Mouse (Mus musculus): ENCODE results near the gene Ubn2.
"Not testable (repeated sequence)": the region's sequence is repeated elsewhere in the genome, so short reads cannot be mapped to it uniquely, and the experiment has no call there.

Gene Ubn2

GRCm38 (mm10) chr6:38433261-38434033, at the start of gene Ubn2:
Gene Ubn2 (plus strand): TSS chr6:38433950.
- DNase-seq (ENCODE audit: low spot score): peak; percentile 93

GRCm38 (mm10) chr6:38389671-38390070, 44.1 kb upstream of the Ubn2 start:
- DNase-seq (ENCODE audit: low spot score): no peak

- not testable (repeated sequence) for DNase-seq (ENCODE audit: low spot score)
Observed at GRCm38 (mm10) chr6:38432457-38432856, 1.3 kb upstream of the Ubn2 start.

GRCm38 (mm10) chr6:38434055-38435023, 589 bp downstream of the Ubn2 start:
- DNase-seq (ENCODE audit: low spot score): peak; percentile 54

- DNase-seq (ENCODE audit: low spot score): no peak
Observed at GRCm38 (mm10) chr6:38443842-38444241, 10.1 kb downstream of the Ubn2 start.

- DNase-seq (ENCODE audit: low spot score): no peak
Observed at GRCm38 (mm10) chr6:38448295-38448694, 14.5 kb downstream of the Ubn2 start.

GRCm38 (mm10) chr6:38453049-38453448, 19.3 kb downstream of the Ubn2 start:
- DNase-seq (ENCODE audit: low spot score): no peak

GRCm38 (mm10) chr6:38456425-38456824, 22.7 kb downstream of the Ubn2 start:
- DNase-seq (ENCODE audit: low spot score): not testable (repeated sequence)

GRCm38 (mm10) chr6:38458075-38458474, 24.3 kb downstream of the Ubn2 start:
- DNase-seq (ENCODE audit: low spot score): no peak

- no peak for DNase-seq (ENCODE audit: low spot score)
Observed at GRCm38 (mm10) chr6:38469591-38469990, 35.8 kb downstream of the Ubn2 start.

GRCm38 (mm10) chr6:38481694-38482371, 48.1 kb downstream of the Ubn2 start:
- DNase-seq (ENCODE audit: low spot score): no peak

- DNase-seq (ENCODE audit: low spot score): peak; percentile 27
Observed at GRCm38 (mm10) chr6:38492550-38492949, 58.8 kb downstream of the Ubn2 start.

GRCm38 (mm10) chr6:38495641-38496040, 61.9 kb downstream of the Ubn2 start:
- no peak for DNase-seq (ENCODE audit: low spot score)

GRCm38 (mm10) chr6:38512096-38512495, 78.3 kb downstream of the Ubn2 start:
- DNase-seq (ENCODE audit: low spot score): no peak

- no peak for DNase-seq (ENCODE audit: low spot score)
Observed at GRCm38 (mm10) chr6:38512830-38513229, 79.1 kb downstream of the Ubn2 start.

- no peak for DNase-seq (ENCODE audit: low spot score)
Observed at GRCm38 (mm10) chr6:38515201-38515600, 81.5 kb downstream of the Ubn2 start.

- peak; percentile 3 for DNase-seq (ENCODE audit: low spot score)
Observed at GRCm38 (mm10) chr6:38523851-38524250, 90.1 kb downstream of the Ubn2 start.

- DNase-seq (ENCODE audit: low spot score): no peak
Observed at GRCm38 (mm10) chr6:38531211-38531820, 97.6 kb downstream of the Ubn2 start.

- peak; percentile 52 for DNase-seq (ENCODE audit: low spot score)
Observed at GRCm38 (mm10) chr6:38532500-38533420, 99.0 kb downstream of the Ubn2 start.

Measured in spleen, adult 12 weeks (tissue).